Mouse (Mus musculus) heart, postnatal 0 days (tissue): ENCODE measurements around the gene Fam161a. TPM values are rescaled to one million over a fixed set of nuclear protein-coding genes. Genes with fewer than 3 reads are reported as not detected.

Experiments used
- ATAC-seq: fragments of 200-750 bp; cut with Nextera tagmentation; 2 replicates; pipeline ENCODE4 v1.8.0; 2017; ENCODE audit warnings: low read depth, moderate number of reproducible peaks, moderate library complexity; ENCODE audit not compliant: insufficient read depth
- DNase-seq: peaks from one replicate; pipeline ENCODE4 v3.0.0-alpha.2; 2016; ENCODE audit warnings: low spot score
- H3K27ac ChIP-seq: fragments of 300-500 bp; sonication (generic); 2 replicates; pipeline ENCODE4 v1.5.1; 2014; ENCODE audit warnings: low read depth, mild to moderate bottlenecking
- H3K27me3 ChIP-seq: fragments of 300-500 bp; sonication (generic); 2 replicates; pipeline ENCODE4 v1.6.1; 2014; ENCODE audit warnings: low read length, mixed read lengths; ENCODE audit not compliant: control insufficient read depth, insufficient read depth
- H3K36me3 ChIP-seq: fragments of 300-500 bp; sonication (generic); replicated peaks from 2 replicates; pipeline ENCODE4 v1.6.1; 2014; ENCODE audit warnings: low read length, mixed read lengths; ENCODE audit not compliant: control insufficient read depth, insufficient read depth
- H3K4me1 ChIP-seq: fragments of 300-500 bp; sonication (generic); 2 replicates; pipeline ENCODE4 v1.6.1; 2014; ENCODE audit warnings: antibody characterized with exemption; ENCODE audit not compliant: control insufficient read depth, insufficient read depth
- H3K4me2 ChIP-seq: fragments of 300-500 bp; sonication (generic); 2 replicates; pipeline ENCODE4 v1.6.1; 2014; ENCODE audit warnings: low read depth, mild to moderate bottlenecking, low read length, moderate library complexity
- H3K4me3 ChIP-seq: fragments of 300-500 bp; sonication (generic); 2 replicates; pipeline ENCODE4 v1.5.1; 2014; ENCODE audit warnings: low read depth, low read length
- H3K9ac ChIP-seq: fragments of 300-500 bp; sonication (generic); replicated peaks from 2 replicates; pipeline ENCODE4 v1.6.1; 2014; ENCODE audit warnings: low read depth, low read length, mixed read lengths
- H3K9me3 ChIP-seq: fragments of 300-500 bp; sonication (generic); replicated peaks from 2 replicates; pipeline ENCODE4 v1.6.1; 2016; ENCODE audit warnings: low read length; ENCODE audit not compliant: control insufficient read depth
- CTCF ChIP-seq: IDR thresholded peaks from 2 replicates; pipeline ENCODE4 v1.5.1; 2016; ENCODE audit warnings: antibody characterized with exemption, control low read depth, low read depth
- EP300 ChIP-seq: IDR thresholded peaks from 2 replicates; pipeline ENCODE4 v1.6.1; 2016; ENCODE audit warnings: antibody characterized with exemption, low read depth
- WGBS: fragments of 180-500 bp; shearing (Covaris S2); extraction: QIAGEN DNeasy Blood & Tissue Kit; methylation state at CpG from one replicate; pipeline ENCODE4 v1.1.7; 2014; 5-methylcytosine and 5-hydroxymethylcytosine counted together
- polyA plus RNA-seq: library from polyadenylated mRNA; unstranded; fragments of >200 nt; fragmentation: Nextera tagmentation; extraction: Ambion mirVana; gene quantifications from 2 replicates; pipeline ENCODE4 v1.2.1, GENCODE M21; 2015
- total RNA-seq: library from RNA; depleted of rRNA; stranded (reverse); fragments of >200 nt; gene quantifications from 2 replicates; pipeline ENCODE4 v1.2.3, GENCODE M21; 2014; ENCODE audit warnings: low replicate concordance; rRNA removed

The Fam161a gene
- total and polyA plus RNA-seq, 2 experiments from 2014 or later: 0.34 to 1.3 TPM

GRCm38 (mm10) chr11:23074841-23075240, 67.5 kb downstream of the Fam161a start:
- WGBS: 59% methylated on average over 7 of the region's 7 CpGs
- no peak overlapping the region for H3K9ac ChIP-seq
- no peak overlapping the region for H3K4me2 ChIP-seq

GRCm38 (mm10) chr11:23078541-23078940, 71.2 kb downstream of the Fam161a start:
- ATAC-seq (no peak), DNase-seq (no peak)
- H3K4me3 ChIP-seq: no peak overlapping the region
- H3K36me3 ChIP-seq: no peaks in the 10 kb centered on the region
- H3K9me3 ChIP-seq: no peaks in the 10 kb centered on the region
- WGBS: 100% methylated on average over 1 of the region's 1 CpGs
- no peak overlapping the region for H3K4me2 ChIP-seq
- no peak overlapping the region for H3K9ac ChIP-seq
- H3K4me1 ChIP-seq: no peaks in the 10 kb centered on the region
- H3K27me3 ChIP-seq: no peaks in the 10 kb centered on the region
- no peak for TF ChIP-seq CTCF
- no peak for TF ChIP-seq EP300
- H3K27ac ChIP-seq: no peak overlapping the region

More at GRCm38 (mm10) chr11:23074841-23075240, 67.5 kb downstream of the Fam161a start:
- no peaks in the 10 kb centered on the region for H3K36me3 ChIP-seq
- H3K4me3 ChIP-seq: no peak overlapping the region
- ATAC-seq (no peak), DNase-seq (no peak)
- no peaks in the 10 kb centered on the region for H3K27me3 ChIP-seq
- TF ChIP-seq CTCF (no peak), EP300 (no peak)
- H3K9me3 ChIP-seq: no peaks in the 10 kb centered on the region
- no peak overlapping the region for H3K27ac ChIP-seq
- no peaks in the 10 kb centered on the region for H3K4me1 ChIP-seq

Other genes with a start within 250 kb of the Fam161a start
- 14.3 and 22.6 TPM in 2 replicates for gene B3gnt2, start 146.6 kb upstream of the Fam161a start, total RNA-seq
- 5.1 and 5.9 TPM in 2 replicates for gene B3gnt2, start 146.6 kb upstream of the Fam161a start, polyA plus RNA-seq
- gene Zrsr1, start 35.5 kb upstream of the Fam161a start, total RNA-seq: 1.4 and 2.0 TPM in 2 replicates
- 2.0 and 2.2 TPM in 2 replicates for gene Zrsr1, start 35.5 kb upstream of the Fam161a start, polyA plus RNA-seq
- gene Gm28048, start 25.4 kb upstream of the Fam161a start, total RNA-seq: not detected in 2 replicates
- gene Gm28048, start 25.4 kb upstream of the Fam161a start, polyA plus RNA-seq: 6.8 and 8.0 TPM in 2 replicates
- gene Commd1, start 25.1 kb upstream of the Fam161a start, total RNA-seq: 28.8 and 43.5 TPM in 2 replicates
- 376 TPM in 2 replicates for gene Commd1, start 25.1 kb upstream of the Fam161a start, polyA plus RNA-seq
- gene Cct4, start 17.0 kb upstream of the Fam161a start, total RNA-seq: 135 and 153 TPM in 2 replicates
- gene Cct4, start 17.0 kb upstream of the Fam161a start, polyA plus RNA-seq: 154 and 160 TPM in 2 replicates
- gene Xpo1, start 248.5 kb downstream of the Fam161a start, total RNA-seq: 33.4 and 38.4 TPM in 2 replicates
- 19.1 and 21.2 TPM in 2 replicates for gene Xpo1, start 248.5 kb downstream of the Fam161a start, polyA plus RNA-seq